Mouse (Mus musculus): Measurements from ENCODE around the gene Samm50. TPM values are rescaled to one million over a fixed set of nuclear protein-coding genes. Genes with fewer than 3 reads are reported as not detected.

Samm50 gene
- polyA plus RNA-seq, 1 experiment, result 50.9 TPM

GRCm38 (mm10) chr15:84178733-84179132, 13.3 kb upstream of the Samm50 start:
- Histone ChIP-seq H3K4me1 (ENCODE audit: control insufficient read depth, insufficient read depth, low read length) (peaks cover 7% of the 10 kb centered on the region), H3K27ac (ENCODE audit: insufficient read depth, low read depth, low read length) (no peak overlapping the region), H3K4me3 (ENCODE audit: insufficient read depth, low read length) (no peak overlapping the region)
- no peak for TF ChIP-seq POLR2A (IDR thresholded peaks at IDR 0.05; ENCODE audit: borderline replicate concordance, low read depth, low read length)
- no peak for TF ChIP-seq CTCF (IDR thresholded peaks at IDR 0.05; ENCODE audit: low read depth, low read length)

- H3K4me3 ChIP-seq (ENCODE audit: insufficient read depth, low read length), result no peak overlapping the region
- H3K4me1 ChIP-seq (ENCODE audit: control insufficient read depth, insufficient read depth, low read length), result peaks cover 24% of the 10 kb centered on the region
- no peak overlapping the region for H3K27ac ChIP-seq (ENCODE audit: insufficient read depth, low read depth, low read length)
- no peak for TF ChIP-seq POLR2A (IDR thresholded peaks at IDR 0.05; ENCODE audit: borderline replicate concordance, low read depth, low read length)
- TF ChIP-seq CTCF (IDR thresholded peaks at IDR 0.05; ENCODE audit: low read depth, low read length), result no peak
These were observed 10.0 kb upstream of the Samm50 start for GRCm38 (mm10) chr15:84182000-84182399.

- TF ChIP-seq CTCF (IDR thresholded peaks at IDR 0.05; ENCODE audit: low read depth, low read length) (no peak), POLR2A (IDR thresholded peaks at IDR 0.05; ENCODE audit: borderline replicate concordance, low read depth, low read length) (no peak)
- Histone ChIP-seq H3K27ac (ENCODE audit: insufficient read depth, low read depth, low read length) (peak overlapping the region; percentile 74), H3K4me3 (ENCODE audit: insufficient read depth, low read length) (no peak overlapping the region), H3K4me1 (ENCODE audit: control insufficient read depth, insufficient read depth, low read length) (peaks cover 24% of the 10 kb centered on the region)
These were observed 8.1 kb upstream of the Samm50 start for GRCm38 (mm10) chr15:84183967-84184366.

GRCm38 (mm10) chr15:84186196-84186595, 5.8 kb upstream of the Samm50 start:
- Histone ChIP-seq H3K27ac (ENCODE audit: insufficient read depth, low read depth, low read length) (no peak overlapping the region), H3K4me1 (ENCODE audit: control insufficient read depth, insufficient read depth, low read length) (peaks cover 37% of the 10 kb centered on the region), H3K4me3 (ENCODE audit: insufficient read depth, low read length) (no peak overlapping the region)
- TF ChIP-seq CTCF (IDR thresholded peaks at IDR 0.05; ENCODE audit: low read depth, low read length) (no peak), POLR2A (IDR thresholded peaks at IDR 0.05; ENCODE audit: borderline replicate concordance, low read depth, low read length) (no peak)

GRCm38 (mm10) chr15:84188887-84189530, 3.0 kb upstream of the Samm50 start:
- peaks cover 38% of the 10 kb centered on the region for H3K4me1 ChIP-seq (ENCODE audit: control insufficient read depth, insufficient read depth, low read length)
- TF ChIP-seq POLR2A (IDR thresholded peaks at IDR 0.05; ENCODE audit: borderline replicate concordance, low read depth, low read length) (no peak), CTCF (IDR thresholded peaks at IDR 0.05; ENCODE audit: low read depth, low read length) (no peak)
- no peak overlapping the region for H3K27ac ChIP-seq (ENCODE audit: insufficient read depth, low read depth, low read length)
- H3K4me3 ChIP-seq (ENCODE audit: insufficient read depth, low read length), result no peak overlapping the region

GRCm38 (mm10) chr15:84189881-84190280, 2.2 kb upstream of the Samm50 start:
- no peak for TF ChIP-seq POLR2A (IDR thresholded peaks at IDR 0.05; ENCODE audit: borderline replicate concordance, low read depth, low read length)
- TF ChIP-seq CTCF (IDR thresholded peaks at IDR 0.05; ENCODE audit: low read depth, low read length), result no peak
- H3K27ac ChIP-seq (ENCODE audit: insufficient read depth, low read depth, low read length), result no peak overlapping the region
- H3K4me3 ChIP-seq (ENCODE audit: insufficient read depth, low read length), result no peak overlapping the region
- peaks cover 31% of the 10 kb centered on the region for H3K4me1 ChIP-seq (ENCODE audit: control insufficient read depth, insufficient read depth, low read length)

GRCm38 (mm10) chr15:84191724-84192057, 350 bp upstream of the Samm50 start:
- Histone ChIP-seq H3K27ac (ENCODE audit: insufficient read depth, low read depth, low read length) (peak overlapping the region; percentile 84), H3K4me1 (ENCODE audit: control insufficient read depth, insufficient read depth, low read length) (peaks cover 26% of the 10 kb centered on the region), H3K4me3 (ENCODE audit: insufficient read depth, low read length) (peak overlapping the region; percentile 72)
- no peak for TF ChIP-seq CTCF (IDR thresholded peaks at IDR 0.05; ENCODE audit: low read depth, low read length)
- TF ChIP-seq POLR2A (IDR thresholded peaks at IDR 0.05; ENCODE audit: borderline replicate concordance, low read depth, low read length), result peak; percentile 62; the same call in 1 of the 2 replicates

GRCm38 (mm10) chr15:84196486-84197165, 4.6 kb downstream of the Samm50 start:
- H3K27ac ChIP-seq (ENCODE audit: insufficient read depth, low read depth, low read length), result no peak overlapping the region
- no peak overlapping the region for H3K4me3 ChIP-seq (ENCODE audit: insufficient read depth, low read length)
- TF ChIP-seq POLR2A (IDR thresholded peaks at IDR 0.05; ENCODE audit: borderline replicate concordance, low read depth, low read length) (no peak), CTCF (IDR thresholded peaks at IDR 0.05; ENCODE audit: low read depth, low read length) (no peak)
- peaks cover 11% of the 10 kb centered on the region for H3K4me1 ChIP-seq (ENCODE audit: control insufficient read depth, insufficient read depth, low read length)

GRCm38 (mm10) chr15:84207327-84207726, 15.3 kb downstream of the Samm50 start:
- no peak for TF ChIP-seq CTCF (IDR thresholded peaks at IDR 0.05; ENCODE audit: low read depth, low read length)
- no peak for TF ChIP-seq POLR2A (IDR thresholded peaks at IDR 0.05; ENCODE audit: borderline replicate concordance, low read depth, low read length)
- Histone ChIP-seq H3K4me3 (ENCODE audit: insufficient read depth, low read length) (no peak overlapping the region), H3K4me1 (ENCODE audit: control insufficient read depth, insufficient read depth, low read length) (peaks cover 8% of the 10 kb centered on the region), H3K27ac (ENCODE audit: insufficient read depth, low read depth, low read length) (no peak overlapping the region)
